Mouse (Mus musculus): ENCODE results near the gene Pklr. TPM values are rescaled to one million over a fixed set of nuclear protein-coding genes. Genes with fewer than 3 reads are reported as not detected.
A peak's percentile ranks its signal among the peaks of the same experiment; 100 is the strongest.

Gene Pklr
- polyA plus RNA-seq, 1 experiment from 2014 or later = 162 TPM

GRCm38 (mm10) chr3:89101459-89101811, 34.5 kb upstream of the Pklr start:
- Histone ChIP-seq H3K9me3 (replicated peaks) (no peaks in the 10 kb centered on the region), H3K36me3 (peaks cover 41% of the 10 kb centered on the region), H3K27ac (peak overlapping the region; percentile 89), H3K27me3 (replicated peaks) (no peaks in the 10 kb centered on the region), H3K9ac (peak overlapping the region; percentile 84), H3K4me2 (peak overlapping the region; percentile 95), H3K4me1 (peaks cover 43% of the 10 kb centered on the region), H3K4me3 (peak overlapping the region; percentile 80)
- under 1% methylated on average over 19 of the region's 19 CpGs for WGBS (ENCODE audit: insufficient replicate concordance)
- ATAC-seq = peak; percentile 46

- 0% methylated on average over 26 of the region's 26 CpGs for WGBS (ENCODE audit: insufficient replicate concordance)
- Histone ChIP-seq H3K9me3 (replicated peaks) (no peaks in the 10 kb centered on the region), H3K27me3 (replicated peaks) (no peaks in the 10 kb centered on the region), H3K4me1 (peaks cover 43% of the 10 kb centered on the region), H3K4me3 (peak within 1 kb of the TSS; percentile 80), H3K27ac (peak within 1 kb of the TSS; percentile 89), H3K36me3 (peaks cover 35% of the 10 kb centered on the region), H3K9ac (peak within 1 kb of the TSS; percentile 84), H3K4me2 (peak within 1 kb of the TSS; percentile 95)
- ATAC-seq = peak; percentile 98
Measured at GRCm38 (mm10) chr3:89101812-89102494, 34.0 kb upstream of the Pklr start, which contains the start of gene Fdps. TSS of gene Fdps (minus strand) at chr3:89101959.

GRCm38 (mm10) chr3:89102495-89103290, 33.2 kb upstream of the Pklr start:
- Histone ChIP-seq H3K9ac (peak overlapping the region; percentile 63), H3K9me3 (replicated peaks) (no peaks in the 10 kb centered on the region), H3K4me3 (peak overlapping the region; percentile 80), H3K27me3 (replicated peaks) (no peaks in the 10 kb centered on the region), H3K4me1 (peaks cover 47% of the 10 kb centered on the region), H3K4me2 (peak overlapping the region; percentile 95), H3K27ac (peak overlapping the region; percentile 81), H3K36me3 (peaks cover 28% of the 10 kb centered on the region)
- no peak for ATAC-seq
- 51% methylated on average over 12 of the region's 12 CpGs for WGBS (ENCODE audit: insufficient replicate concordance)

GRCm38 (mm10) chr3:89103291-89103595, 32.7 kb upstream of the Pklr start:
- H3K4me3 ChIP-seq = no peak overlapping the region
- 53% methylated on average over 4 of the region's 4 CpGs for WGBS (ENCODE audit: insufficient replicate concordance)
- no peak overlapping the region; the same call in 1 of the 2 replicates for H3K4me2 ChIP-seq
- no peak for ATAC-seq
- peaks cover 22% of the 10 kb centered on the region for H3K36me3 ChIP-seq
- peaks cover 49% of the 10 kb centered on the region for H3K4me1 ChIP-seq
- H3K27me3 ChIP-seq (replicated peaks) = no peaks in the 10 kb centered on the region
- H3K27ac ChIP-seq = peak overlapping the region; percentile 81
- no peaks in the 10 kb centered on the region for H3K9me3 ChIP-seq (replicated peaks)
- H3K9ac ChIP-seq = no peak overlapping the region

GRCm38 (mm10) chr3:89106881-89107280, 29.1 kb upstream of the Pklr start:
- Histone ChIP-seq H3K4me1 (peaks cover 20% of the 10 kb centered on the region), H3K27ac (peak overlapping the region; percentile 37)
- no peak for ATAC-seq

GRCm38 (mm10) chr3:89107545-89107944, 28.4 kb upstream of the Pklr start:
- Histone ChIP-seq H3K4me2 (no peak overlapping the region), H3K27ac (no peak overlapping the region), H3K4me1 (peaks cover 16% of the 10 kb centered on the region), H3K4me3 (no peak overlapping the region), H3K27me3 (replicated peaks) (0 out of 2 replicates have a peak, but pooled peaks cover 3% of the 10 kb centered on the region), H3K9me3 (replicated peaks) (no peaks in the 10 kb centered on the region), H3K36me3 (no peaks in the 10 kb centered on the region), H3K9ac (no peak overlapping the region)
- 57% methylated on average over 3 of the region's 3 CpGs for WGBS (ENCODE audit: insufficient replicate concordance)
- no peak for ATAC-seq

More at GRCm38 (mm10) chr3:89106881-89107280, 29.1 kb upstream of the Pklr start:
- Histone ChIP-seq H3K4me3 (no peak overlapping the region), H3K9ac (no peak overlapping the region), H3K4me2 (no peak overlapping the region), H3K36me3 (no peaks in the 10 kb centered on the region), H3K27me3 (replicated peaks) (0 out of 2 replicates have a peak, but pooled peaks cover 3% of the 10 kb centered on the region), H3K9me3 (replicated peaks) (no peaks in the 10 kb centered on the region)

GRCm38 (mm10) chr3:89108146-89108545, 27.8 kb upstream of the Pklr start:
- Histone ChIP-seq H3K4me2 (no peak overlapping the region), H3K36me3 (no peaks in the 10 kb centered on the region), H3K9me3 (replicated peaks) (no peaks in the 10 kb centered on the region), H3K27ac (no peak overlapping the region), H3K4me1 (peaks cover 10% of the 10 kb centered on the region), H3K27me3 (replicated peaks) (0 out of 2 replicates have a peak, but pooled peaks cover 3% of the 10 kb centered on the region), H3K9ac (no peak overlapping the region), H3K4me3 (no peak overlapping the region)
- 52% methylated on average over 1 of the region's 1 CpGs for WGBS (ENCODE audit: insufficient replicate concordance)
- no peak for ATAC-seq

GRCm38 (mm10) chr3:89113058-89113457, 22.9 kb upstream of the Pklr start:
- Histone ChIP-seq H3K36me3 (no peaks in the 10 kb centered on the region), H3K9me3 (replicated peaks) (no peaks in the 10 kb centered on the region), H3K4me3 (no peak overlapping the region), H3K27me3 (replicated peaks) (0 out of 2 replicates have a peak, but pooled peaks cover 3% of the 10 kb centered on the region), H3K27ac (no peak overlapping the region), H3K4me2 (no peak overlapping the region), H3K9ac (no peak overlapping the region), H3K4me1 (peaks cover 34% of the 10 kb centered on the region)
- ATAC-seq = no peak
- 69% methylated on average over 4 of the region's 4 CpGs for WGBS (ENCODE audit: insufficient replicate concordance)

- Histone ChIP-seq H3K27ac (peak overlapping the region; percentile 69), H3K27me3 (replicated peaks) (0 out of 2 replicates have a peak, but pooled peaks cover 3% of the 10 kb centered on the region), H3K4me1 (peaks cover 34% of the 10 kb centered on the region), H3K4me2 (peak overlapping the region; percentile 38), H3K9ac (peak overlapping the region; percentile 49), H3K4me3 (no peak overlapping the region; the same call in 1 of the 2 replicates), H3K9me3 (replicated peaks) (no peaks in the 10 kb centered on the region), H3K36me3 (no peaks in the 10 kb centered on the region)
- WGBS (ENCODE audit: insufficient replicate concordance) = 4% methylated on average over 2 of the region's 2 CpGs
- ATAC-seq = peak; percentile 89
Measured at GRCm38 (mm10) chr3:89115522-89115921, 20.4 kb upstream of the Pklr start.

- Histone ChIP-seq H3K4me3 (no peak overlapping the region), H3K27me3 (replicated peaks) (no peaks in the 10 kb centered on the region), H3K9ac (no peak overlapping the region), H3K4me1 (peaks cover 22% of the 10 kb centered on the region), H3K9me3 (replicated peaks) (no peaks in the 10 kb centered on the region), H3K27ac (no peak overlapping the region), H3K4me2 (no peak overlapping the region), H3K36me3 (no peaks in the 10 kb centered on the region)
- 60% methylated on average over 2 of the region's 2 CpGs for WGBS (ENCODE audit: insufficient replicate concordance)
- ATAC-seq = no peak
Measured at GRCm38 (mm10) chr3:89123313-89123712, 12.6 kb upstream of the Pklr start.

GRCm38 (mm10) chr3:89124241-89124640, 11.7 kb upstream of the Pklr start:
- H3K27ac ChIP-seq = no peak overlapping the region
- H3K36me3 ChIP-seq = no peaks in the 10 kb centered on the region
- ATAC-seq = no peak
- no peak overlapping the region for H3K9ac ChIP-seq
- H3K27me3 ChIP-seq (replicated peaks) = no peaks in the 10 kb centered on the region
- H3K9me3 ChIP-seq (replicated peaks) = no peaks in the 10 kb centered on the region
- H3K4me1 ChIP-seq = peaks cover 32% of the 10 kb centered on the region
- no peak overlapping the region for H3K4me2 ChIP-seq
- H3K4me3 ChIP-seq = no peak overlapping the region
- WGBS (ENCODE audit: insufficient replicate concordance) = 67% methylated on average over 3 of the region's 3 CpGs

- no peak for ATAC-seq
- Histone ChIP-seq H3K9me3 (replicated peaks) (no peaks in the 10 kb centered on the region), H3K27me3 (replicated peaks) (no peaks in the 10 kb centered on the region), H3K9ac (no peak overlapping the region), H3K4me1 (peaks cover 48% of the 10 kb centered on the region), H3K4me3 (no peak overlapping the region), H3K4me2 (no peak overlapping the region), H3K36me3 (no peaks in the 10 kb centered on the region), H3K27ac (no peak overlapping the region)
- 88% methylated on average over 3 of the region's 3 CpGs for WGBS (ENCODE audit: insufficient replicate concordance)
Measured at GRCm38 (mm10) chr3:89125981-89126380, 10.0 kb upstream of the Pklr start.

Data from liver, embryonic 12.5 days (tissue).